Mouse (Mus musculus) effector memory CD4-positive, alpha-beta T cell, adult 5 months (primary cell): ENCODE measurements around the gene Yrdc. TPM values are rescaled to one million over a fixed set of nuclear protein-coding genes. Genes with fewer than 3 reads are reported as not detected.

Experiments used
- polyA plus RNA-seq: library from polyadenylated mRNA; unstranded; fragments of 100-300 nt; shearing (Covaris generic); gene quantifications from one replicate; pipeline ENCODE4 v1.2.1, GENCODE M21; 2017

Yrdc gene
- polyA plus RNA-seq, result 155 TPM

DNA sequence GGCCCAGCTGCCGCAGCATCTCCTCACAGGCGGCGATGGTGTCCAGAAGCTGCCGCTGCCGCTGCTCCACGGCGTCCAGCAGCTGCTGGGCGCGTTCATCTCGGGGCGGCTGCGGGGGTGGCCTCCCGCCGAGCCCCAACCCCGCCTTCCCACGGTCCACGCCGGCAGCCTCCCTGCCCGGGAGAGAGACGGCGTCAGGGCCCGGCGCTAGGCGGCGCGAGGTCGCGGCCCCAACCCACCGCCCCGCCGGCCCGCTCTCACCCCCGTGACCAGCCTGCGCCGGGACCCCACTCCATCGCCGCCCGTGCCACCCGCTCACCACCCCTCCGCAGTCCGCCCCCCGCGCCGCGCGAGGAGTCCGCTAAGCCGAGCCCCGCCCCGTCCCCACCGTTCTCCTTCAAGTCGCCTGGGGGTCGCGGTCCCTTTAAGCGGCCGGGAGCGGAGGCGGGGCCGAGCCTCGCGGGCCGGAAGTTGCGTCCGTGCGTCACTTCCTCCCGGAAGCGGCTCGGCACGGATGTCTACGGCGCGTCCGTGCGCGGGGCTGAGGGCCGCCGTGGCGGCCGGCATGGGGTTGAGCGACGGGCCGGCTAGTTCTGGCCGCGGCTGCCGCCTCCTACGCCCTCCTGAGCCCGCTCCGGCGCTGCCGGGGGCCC is at the start of gene Yrdc:
Gene Yrdc, plus strand, starts transcription at position 419 of the 653 bp plus-strand sequence.

DNA sequence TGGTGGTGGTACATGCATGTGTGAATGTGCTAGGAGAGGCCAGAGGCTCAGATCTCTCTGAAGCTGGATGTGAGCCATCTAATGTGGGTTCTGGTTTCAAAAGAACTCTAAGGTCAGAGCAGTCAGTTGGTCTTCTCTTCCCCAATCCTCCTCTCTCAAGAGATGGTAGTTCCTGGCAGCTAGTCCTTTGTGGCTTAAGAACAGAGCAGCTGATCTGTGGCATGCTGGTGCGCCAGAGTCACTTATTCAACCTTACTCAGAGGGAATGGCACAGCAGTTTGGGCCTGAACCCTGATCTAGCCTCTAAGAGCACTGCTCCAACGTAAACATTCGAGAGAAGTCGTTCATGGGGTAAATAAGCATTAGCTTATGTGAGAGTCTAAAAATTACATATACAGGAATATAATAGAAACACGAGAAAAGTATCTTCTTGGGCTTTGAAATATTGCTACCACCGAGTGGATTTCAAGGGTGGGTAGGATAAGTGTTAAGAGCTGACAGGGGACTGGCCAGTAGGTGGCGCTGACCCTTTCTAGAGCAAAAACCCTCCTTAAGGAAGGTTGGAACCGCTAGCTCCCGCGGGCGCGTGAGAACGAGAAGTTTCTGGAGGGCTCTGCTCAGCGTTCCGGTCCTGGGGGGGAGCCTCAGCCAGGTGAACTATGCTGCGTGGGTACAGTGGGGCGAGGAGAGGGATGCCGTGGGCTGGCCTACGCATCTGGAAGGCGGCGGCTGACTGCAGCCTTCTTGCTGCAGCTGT is 48.7 kb upstream of the Yrdc start, which contains the start of gene Mtf1:
Gene Mtf1, plus strand, starts transcription at position 553 of the 757 bp plus-strand sequence.

DNA sequence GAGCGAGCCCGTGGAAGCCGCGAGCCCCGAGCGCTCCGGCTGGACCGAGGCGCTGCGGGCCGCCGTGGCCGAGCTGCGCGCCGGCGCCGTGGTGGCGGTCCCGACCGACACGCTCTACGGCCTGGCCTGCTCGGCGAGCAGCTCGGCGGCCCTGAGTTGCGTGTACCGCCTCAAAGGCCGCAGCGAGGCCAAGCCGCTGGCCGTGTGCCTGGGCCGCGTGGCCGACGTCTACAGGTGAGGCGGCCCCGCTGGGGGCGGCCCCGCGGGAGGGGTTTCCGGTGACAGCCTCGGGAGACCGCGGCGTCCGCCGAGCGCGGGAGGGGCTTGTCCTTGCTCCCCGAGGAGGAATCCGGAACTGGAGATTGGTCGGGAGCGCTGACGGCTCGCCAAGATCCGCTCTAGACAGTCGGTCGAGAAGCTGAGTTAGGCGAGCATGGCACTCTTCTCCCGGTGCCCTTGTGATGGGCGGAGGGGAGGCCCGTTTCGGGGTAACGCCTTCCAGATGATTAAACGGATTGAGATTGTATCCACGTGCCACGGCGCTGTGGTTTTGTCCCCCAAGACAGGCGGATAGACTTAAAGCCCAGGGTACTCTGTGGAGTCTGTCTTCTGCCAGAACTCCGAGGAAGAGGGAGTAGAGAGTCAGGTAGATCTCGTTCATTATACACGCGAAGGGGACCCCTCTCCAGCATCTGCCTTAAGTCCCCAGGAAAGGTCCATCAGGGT is 617 bp downstream of the Yrdc start, which contains the start of gene 1110065P20Rik:
Gene 1110065P20Rik, minus strand, starts transcription at position 264 of the 726 bp plus-strand sequence.

DNA sequence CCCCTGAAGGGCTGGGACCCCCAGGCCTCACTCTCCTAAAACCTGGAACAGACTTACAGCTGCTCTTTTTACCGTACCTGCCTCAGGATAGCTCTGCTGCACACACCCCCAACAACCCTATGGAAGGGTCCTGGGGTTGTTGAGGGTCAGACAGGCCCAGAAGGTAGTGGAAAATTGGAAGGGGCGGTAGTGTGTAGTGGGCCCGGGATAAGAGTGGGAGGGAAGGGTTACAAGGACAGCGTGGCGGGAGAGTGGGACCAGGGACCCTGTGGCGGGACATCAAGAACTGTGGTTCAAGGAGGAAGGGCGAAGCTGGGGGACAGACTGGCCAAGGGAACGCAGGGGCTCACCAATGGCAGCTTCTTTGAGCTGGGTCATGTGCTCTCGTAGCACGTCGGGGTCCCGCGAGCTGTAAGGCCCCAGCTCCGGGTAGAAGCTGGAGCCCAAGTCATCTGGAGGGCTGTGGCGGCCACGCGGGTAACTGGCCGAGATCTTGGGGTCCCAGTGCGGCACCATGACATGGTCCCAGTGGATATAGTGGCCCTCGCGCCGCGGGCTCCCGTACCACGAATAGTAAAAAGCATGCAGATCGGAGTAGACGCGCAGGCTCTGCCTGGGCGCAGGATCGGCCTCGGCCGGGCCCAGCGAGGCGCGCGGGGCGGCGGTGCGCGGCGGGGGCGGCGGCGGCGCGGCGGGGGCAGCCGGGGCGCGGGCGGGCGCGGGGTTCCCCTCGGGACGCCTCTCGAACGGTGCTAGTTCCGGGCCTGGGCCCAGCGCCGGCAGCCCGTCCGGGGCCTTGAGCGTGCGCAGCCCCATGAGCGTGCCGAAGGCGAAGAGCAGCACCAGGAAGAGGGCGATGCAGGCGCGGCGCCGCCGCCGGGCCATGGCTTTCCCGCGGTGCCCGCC is 11.1 kb downstream of the Yrdc start, which contains the start of gene Maneal:
Gene Maneal, minus strand, starts transcription at position 889 of the 906 bp plus-strand sequence.

DNA sequence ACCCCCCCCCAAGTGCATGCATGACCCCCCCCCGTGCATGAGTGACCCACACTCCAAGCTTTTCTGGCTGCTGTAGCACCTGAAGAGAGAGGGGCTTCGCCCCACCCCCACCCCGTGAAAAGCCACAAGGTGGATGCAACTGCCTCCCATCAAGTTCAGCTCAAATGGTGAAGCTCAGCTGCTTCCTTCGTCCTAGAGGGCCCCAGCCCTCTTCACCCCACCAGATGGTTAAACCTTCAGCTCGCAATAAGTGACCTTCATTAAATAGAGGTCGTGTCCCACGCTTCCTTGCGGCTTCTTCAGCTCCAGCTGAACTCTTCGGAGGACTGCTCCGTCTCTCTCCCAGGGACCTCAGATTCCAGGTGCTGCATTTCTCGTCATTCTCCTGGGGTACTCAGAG is 30.1 kb downstream of the Yrdc start, which contains the start of gene Epha10:
Gene Epha10, plus strand, starts transcription at position 301 of the 400 bp plus-strand sequence.

Other genes with a start within 250 kb of the Yrdc start
- 0.74 TPM for gene 3100002H09Rik, start 239.9 kb upstream of the Yrdc start, polyA plus RNA-seq
- 0.60 TPM for gene Pou3f1, start 193.9 kb upstream of the Yrdc start, polyA plus RNA-seq
- gene Utp11, start 157.1 kb upstream of the Yrdc start, polyA plus RNA-seq, result 33.9 TPM
- gene Fhl3, start 150.0 kb upstream of the Yrdc start, polyA plus RNA-seq, result 0.67 TPM
- gene Sf3a3, start 135.9 kb upstream of the Yrdc start, polyA plus RNA-seq, result 71.4 TPM
- gene Inpp5b, start 108.8 kb upstream of the Yrdc start, polyA plus RNA-seq, result 130 TPM
- 21.6 TPM for gene Mtf1, start 48.6 kb upstream of the Yrdc start, polyA plus RNA-seq
- gene 1110065P20Rik, start 517 bp downstream of the Yrdc start, polyA plus RNA-seq, result 19.3 TPM
- gene Maneal, start 11.5 kb downstream of the Yrdc start, polyA plus RNA-seq, result 1.5 TPM
- gene Epha10, start 30.2 kb downstream of the Yrdc start, polyA plus RNA-seq, result not detected
- 8.0 TPM for gene 9930104L06Rik, start 86.4 kb downstream of the Yrdc start, polyA plus RNA-seq
- gene Cdca8, start 88.6 kb downstream of the Yrdc start, polyA plus RNA-seq, result 2.4 TPM
- not detected for gene Rspo1, start 135.8 kb downstream of the Yrdc start, polyA plus RNA-seq
- gene Gnl2, start 165.9 kb downstream of the Yrdc start, polyA plus RNA-seq, result 94.3 TPM
- gene Dnali1, start 215.0 kb downstream of the Yrdc start, polyA plus RNA-seq, result not detected
- 33.1 TPM for gene Snip1, start 216.0 kb downstream of the Yrdc start, polyA plus RNA-seq
- 42.2 TPM for gene Meaf6, start 234.5 kb downstream of the Yrdc start, polyA plus RNA-seq